Mouse (Mus musculus) cerebral cortex, adult 2 months (tissue): Measurements from ENCODE around the gene Gm11237.

Source experiments
- WGBS: fragments of 180-500 bp; shearing (Covaris S2); methylation state at CpG from one replicate; pipeline ENCODE4 v1.1.7; 2018; 5-methylcytosine and 5-hydroxymethylcytosine counted together

Gene Gm11237

DNA sequence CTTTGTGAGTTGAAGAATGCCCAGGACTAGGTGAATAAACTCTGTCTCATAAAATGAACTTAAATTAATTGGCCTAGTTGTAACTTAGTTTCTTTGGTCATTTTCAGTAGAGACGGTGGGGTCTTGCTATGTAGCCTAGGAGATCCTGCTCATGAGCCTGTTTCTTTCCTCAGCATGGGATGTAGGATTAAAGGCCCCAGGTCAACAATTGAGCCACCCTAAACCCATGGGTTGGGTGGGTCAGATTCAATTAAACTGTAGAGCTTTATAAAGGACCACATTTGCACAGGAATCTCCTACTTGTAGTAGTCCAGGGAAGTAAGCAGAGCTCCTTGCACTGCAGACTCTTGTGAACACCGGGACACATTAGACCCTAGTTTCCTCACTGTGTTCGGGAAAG lies at the start of gene Gm11237:
TSS of gene Gm11237 (plus strand) at position 301 of the 400 bp plus-strand sequence.
- no CpG with 5 or more reads among the region's 3 CpGs for WGBS

DNA sequence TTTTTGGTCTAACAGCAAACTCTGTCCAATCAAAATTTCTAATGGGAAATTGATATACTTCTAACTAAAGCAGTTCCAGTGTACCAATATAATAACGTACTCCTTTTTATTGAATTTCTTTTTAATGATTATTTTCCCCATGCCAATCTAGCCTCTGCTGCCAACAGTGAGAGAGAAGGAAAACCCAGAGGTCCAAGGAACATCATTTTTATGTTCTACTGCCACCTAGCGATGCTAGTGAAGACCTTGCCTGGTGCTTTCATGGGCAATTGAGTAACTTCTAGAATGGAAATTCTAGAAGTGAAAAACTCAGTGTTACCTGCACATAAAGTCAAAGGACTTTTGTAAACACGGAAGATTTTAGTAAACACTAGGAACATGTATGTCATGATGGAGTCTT lies 23.5 kb upstream of the Gm11237 start:
- WGBS, result 4% methylated on average over 3 of the region's 3 CpGs

DNA sequence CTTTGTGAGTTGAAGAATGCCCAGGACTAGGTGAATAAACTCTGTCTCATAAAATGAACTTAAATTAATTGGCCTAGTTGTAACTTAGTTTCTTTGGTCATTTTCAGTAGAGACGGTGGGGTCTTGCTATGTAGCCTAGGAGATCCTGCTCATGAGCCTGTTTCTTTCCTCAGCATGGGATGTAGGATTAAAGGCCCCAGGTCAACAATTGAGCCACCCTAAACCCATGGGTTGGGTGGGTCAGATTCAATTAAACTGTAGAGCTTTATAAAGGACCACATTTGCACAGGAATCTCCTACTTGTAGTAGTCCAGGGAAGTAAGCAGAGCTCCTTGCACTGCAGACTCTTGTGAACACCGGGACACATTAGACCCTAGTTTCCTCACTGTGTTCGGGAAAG lies 15.2 kb upstream of the Gm11237 start, which contains the start of gene Gm11238:
TSS of gene Gm11238 (plus strand) at position 301 of the 400 bp plus-strand sequence.
- no CpG with 5 or more reads among the region's 3 CpGs for WGBS

GRCm38 (mm10) chr4:73637821-73638220 lies 15.0 kb downstream of the Gm11237 start, which contains the start of gene Gm11236:
Gene Gm11236, plus strand, starts transcription at chr4:73638121.
- WGBS, result no CpG with 5 or more reads among the region's 4 CpGs

- WGBS, result 90% methylated on average over 4 of the region's 4 CpGs
Measured at GRCm38 (mm10) chr4:73661864-73662263, 39.1 kb downstream of the Gm11237 start.

DNA sequence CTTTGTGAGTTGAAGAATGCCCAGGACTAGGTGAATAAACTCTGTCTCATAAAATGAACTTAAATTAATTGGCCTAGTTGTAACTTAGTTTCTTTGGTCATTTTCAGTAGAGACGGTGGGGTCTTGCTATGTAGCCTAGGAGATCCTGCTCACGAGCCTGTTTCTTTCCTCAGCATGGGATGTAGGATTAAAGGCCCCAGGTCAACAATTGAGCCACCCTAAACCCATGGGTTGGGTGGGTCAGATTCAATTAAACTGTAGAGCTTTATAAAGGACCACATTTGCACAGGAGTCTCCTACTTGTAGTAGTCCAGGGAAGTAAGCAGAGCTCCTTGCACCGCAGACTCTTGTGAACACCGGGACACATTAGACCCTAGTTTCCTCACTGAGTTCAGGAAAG lies 45.3 kb downstream of the Gm11237 start, which contains the start of gene Gm11239:
TSS of gene Gm11239 (plus strand) at position 301 of the 400 bp plus-strand sequence.
- WGBS, result no CpG with 5 or more reads among the region's 4 CpGs
